Comparison of ENCODE assay signal across 1 mouse cellular context in the genomic region with DNA sequence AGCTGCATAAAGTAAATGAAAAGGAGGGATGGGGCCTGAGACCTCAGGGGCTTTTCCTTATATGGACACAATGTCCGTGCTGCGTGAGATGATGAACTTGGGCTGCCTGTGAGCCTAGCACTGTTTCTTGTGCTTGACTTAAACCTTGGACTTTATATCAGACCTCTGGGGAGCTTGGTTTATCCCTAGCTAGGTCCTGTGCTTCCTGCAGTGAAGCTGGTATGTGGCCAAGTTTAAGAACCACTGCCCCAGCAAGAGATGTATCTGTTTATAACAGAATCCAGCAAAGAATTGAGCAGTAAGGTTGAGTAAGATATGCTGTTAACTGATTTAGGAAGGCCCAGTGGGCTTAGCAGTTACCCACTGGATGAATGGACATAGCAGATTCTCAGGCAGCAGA.
TF ChIP-seq lines count a peak whose summit lies in the region.

No protein-coding gene starts in this region.

TF ChIP-seq in MEL, 35 proteins besides CTCF, POLR2A, EP300 and RAD21 (continued from another document):
- TF ChIP-seq RCOR1 (IDR thresholded peaks at IDR 0.05; ENCODE audit: low read depth, low read length), result peak; percentile 68; the same call in 1 of the 2 replicates
- TF ChIP-seq MXI1 (IDR thresholded peaks at IDR 0.05; ENCODE audit: low read depth, low read length), result peak; percentile 26; the same call in 1 of the 2 replicates
